Mouse (Mus musculus): ENCODE measurements around the gene Sdhaf1.
A peak's percentile ranks its signal among the peaks of the same experiment; 100 is the strongest.

Sdhaf1 gene

DNA sequence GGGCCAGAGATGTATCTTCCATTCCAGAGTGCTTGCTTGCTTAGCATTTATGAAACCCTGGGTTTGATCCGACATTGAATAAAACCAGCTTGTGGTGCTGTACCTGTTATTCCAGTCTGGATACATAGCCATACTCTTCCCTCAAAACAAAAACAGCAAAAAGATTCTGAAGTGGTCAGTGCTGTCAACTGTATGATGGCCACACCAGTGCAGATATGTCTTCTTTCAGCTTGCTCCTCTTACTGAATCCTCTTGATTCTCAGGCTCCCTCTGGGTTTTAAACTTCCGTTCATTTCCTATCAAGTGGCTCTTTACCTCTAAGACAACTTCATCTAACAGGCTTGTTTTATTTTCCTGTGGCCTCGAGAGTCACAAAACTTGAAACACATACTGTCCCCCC lies at the start of gene Sdhaf1:
TSS of gene Sdhaf1 (minus strand) at position 101 of the 400 bp plus-strand sequence.
- DNase-seq, result no peak

GRCm38 (mm10) chr7:30367466-30367865 lies 43.8 kb upstream of the Sdhaf1 start:
- peak; percentile 1 for DNase-seq

DNA sequence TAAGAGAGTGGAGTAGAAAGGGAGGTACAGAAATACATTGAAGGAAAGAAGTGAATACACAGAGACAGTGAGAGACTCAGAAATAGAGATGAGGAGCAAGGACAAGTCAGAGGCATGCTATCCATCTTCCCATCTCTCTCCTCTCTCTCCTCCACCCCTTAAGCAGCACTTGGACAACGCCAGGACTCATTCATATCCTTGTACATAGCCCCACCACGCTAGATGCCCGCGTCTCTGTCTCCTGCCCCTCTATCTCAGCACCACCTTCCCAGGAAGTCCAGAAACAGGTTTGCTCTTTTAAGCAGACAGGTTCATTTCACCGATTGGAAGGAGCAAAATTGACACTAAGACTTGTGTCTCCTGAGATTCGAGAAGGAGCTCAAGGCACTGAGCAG lies 39.6 kb upstream of the Sdhaf1 start:
- DNase-seq, result peak; percentile 25

DNA sequence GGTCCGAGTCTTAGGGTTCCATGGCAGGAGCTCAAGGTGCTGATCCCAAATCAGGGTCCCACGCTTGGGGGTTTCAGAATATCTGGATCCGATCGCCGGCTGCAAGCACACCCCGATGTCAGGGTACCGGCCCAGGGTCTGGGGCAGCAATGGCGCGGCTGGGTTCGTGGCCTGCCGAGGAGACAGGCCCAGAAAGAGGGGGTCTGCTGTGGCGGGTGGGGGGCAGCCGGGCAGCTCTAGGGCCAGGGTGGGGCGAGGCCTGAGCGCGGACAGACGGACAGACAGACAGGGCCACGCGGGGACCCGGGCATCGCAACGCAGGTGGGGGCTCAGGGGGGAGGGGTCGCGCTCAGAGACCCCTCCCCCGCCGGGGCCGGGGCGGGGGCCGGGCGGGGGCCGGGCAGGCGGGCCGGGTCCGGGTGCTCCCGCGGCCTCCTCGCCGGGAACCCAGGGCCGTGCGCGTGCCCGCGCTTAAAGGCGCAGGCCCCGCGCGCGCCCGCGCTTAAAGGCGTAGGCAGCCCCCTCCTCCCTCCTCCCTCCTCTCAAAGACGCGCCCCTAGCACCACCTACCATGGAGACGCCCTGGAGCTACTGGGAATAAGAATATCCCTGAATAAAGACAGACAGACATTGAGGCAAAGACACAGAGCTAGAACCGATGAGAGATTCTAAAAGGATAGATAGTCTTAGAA lies 39.1 kb upstream of the Sdhaf1 start, which contains the start of gene Lrfn3:
TSS of gene Lrfn3 (minus strand) at position 121 of the 692 bp plus-strand sequence.
- DNase-seq, result peak; percentile 76

- DNase-seq, result no peak
These were observed 36.3 kb upstream of the Sdhaf1 start for GRCm38 (mm10) chr7:30360028-30360427.

DNA sequence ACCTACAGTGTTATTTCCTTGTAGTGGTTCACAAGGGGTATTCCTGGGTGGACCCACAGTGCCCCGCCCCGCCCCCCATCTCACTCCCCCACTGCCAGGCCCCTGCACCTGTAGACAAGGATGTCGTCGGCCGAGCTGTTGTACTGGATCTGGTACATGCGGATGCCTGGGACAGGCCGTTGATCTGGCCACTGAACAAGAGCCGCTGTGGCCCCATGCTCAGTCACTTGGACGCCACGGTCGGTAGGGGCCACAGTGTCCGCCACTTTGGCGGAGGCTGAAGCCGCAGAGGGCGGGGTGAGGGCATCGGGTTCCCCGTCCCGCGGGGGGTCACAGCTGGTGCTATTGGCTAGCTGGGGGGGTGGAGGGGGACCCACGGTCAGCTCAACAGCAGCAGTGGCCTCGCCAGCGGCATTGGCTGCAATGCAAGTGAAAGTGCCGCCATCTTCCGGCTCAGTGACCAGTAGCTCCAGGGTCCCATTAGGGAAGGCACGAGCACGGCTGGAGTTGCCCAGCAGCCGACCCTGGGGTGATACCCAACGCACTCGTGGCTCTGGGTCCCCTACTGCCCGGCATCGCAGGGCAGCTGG lies 35.7 kb upstream of the Sdhaf1 start:
- no peak for DNase-seq

DNA sequence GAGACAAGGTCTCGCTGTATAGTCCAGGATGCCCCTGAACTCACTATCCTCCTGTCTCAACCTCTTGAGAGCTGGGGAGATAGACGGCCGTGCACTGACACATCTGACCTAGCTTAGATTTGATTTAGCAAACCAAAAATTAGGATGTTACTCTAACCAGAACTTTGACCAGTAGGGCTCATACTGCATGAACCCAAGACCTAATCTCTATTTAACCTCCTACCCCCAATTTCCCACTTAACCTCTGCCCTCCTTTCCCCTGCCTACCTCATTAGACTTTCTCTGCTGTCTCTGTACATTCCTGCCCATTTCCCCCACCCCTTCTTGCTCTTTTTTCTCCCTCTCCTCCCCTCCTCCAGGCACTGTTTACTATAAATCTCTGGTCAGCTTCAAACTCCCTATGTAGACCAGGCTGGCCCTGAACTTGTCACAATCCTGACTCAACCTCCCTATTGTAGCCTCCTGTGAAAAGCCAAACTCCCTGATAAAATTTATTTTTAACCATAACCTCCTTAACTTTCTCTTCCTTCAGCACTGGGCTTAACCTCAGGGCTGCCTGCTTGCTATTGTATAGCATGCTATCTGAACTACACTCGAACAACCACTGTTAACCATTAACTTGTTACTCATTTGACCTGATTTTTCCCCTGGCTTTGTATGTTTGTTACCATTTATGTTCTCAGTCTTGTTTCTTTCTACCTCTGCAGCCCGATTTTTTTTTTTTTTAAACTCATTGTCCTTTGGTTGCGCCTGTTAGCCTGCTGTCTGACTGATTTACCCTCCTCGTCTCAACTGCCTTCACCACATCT lies 34.9 kb upstream of the Sdhaf1 start:
- peak; percentile 4 for DNase-seq

DNA sequence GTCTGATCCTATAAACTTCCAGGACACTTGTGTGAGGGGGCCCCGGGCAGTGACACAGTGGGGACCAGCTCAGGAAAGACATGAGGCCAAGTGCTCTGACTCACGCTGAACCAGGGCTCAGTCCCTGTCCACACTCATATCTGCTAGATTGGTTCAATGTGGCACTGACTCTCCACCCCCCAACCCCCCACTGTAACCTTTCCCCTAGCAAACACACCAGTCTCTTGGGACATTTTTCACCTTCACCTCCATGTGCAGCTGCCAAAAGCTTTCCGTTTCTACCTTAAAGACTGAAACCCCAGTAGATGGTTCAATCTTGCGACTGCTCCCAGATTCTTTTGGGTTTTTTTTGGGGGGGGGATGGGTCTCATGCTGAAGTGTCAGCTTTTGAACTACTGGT lies 30.4 kb upstream of the Sdhaf1 start:
- DNase-seq, result no peak

- peak; percentile 69 for DNase-seq
These were observed 29.7 kb upstream of the Sdhaf1 start for GRCm38 (mm10) chr7:30353279-30353822.

GRCm38 (mm10) chr7:30347828-30348227 lies 24.1 kb upstream of the Sdhaf1 start:
- DNase-seq, result peak; percentile 84

DNA sequence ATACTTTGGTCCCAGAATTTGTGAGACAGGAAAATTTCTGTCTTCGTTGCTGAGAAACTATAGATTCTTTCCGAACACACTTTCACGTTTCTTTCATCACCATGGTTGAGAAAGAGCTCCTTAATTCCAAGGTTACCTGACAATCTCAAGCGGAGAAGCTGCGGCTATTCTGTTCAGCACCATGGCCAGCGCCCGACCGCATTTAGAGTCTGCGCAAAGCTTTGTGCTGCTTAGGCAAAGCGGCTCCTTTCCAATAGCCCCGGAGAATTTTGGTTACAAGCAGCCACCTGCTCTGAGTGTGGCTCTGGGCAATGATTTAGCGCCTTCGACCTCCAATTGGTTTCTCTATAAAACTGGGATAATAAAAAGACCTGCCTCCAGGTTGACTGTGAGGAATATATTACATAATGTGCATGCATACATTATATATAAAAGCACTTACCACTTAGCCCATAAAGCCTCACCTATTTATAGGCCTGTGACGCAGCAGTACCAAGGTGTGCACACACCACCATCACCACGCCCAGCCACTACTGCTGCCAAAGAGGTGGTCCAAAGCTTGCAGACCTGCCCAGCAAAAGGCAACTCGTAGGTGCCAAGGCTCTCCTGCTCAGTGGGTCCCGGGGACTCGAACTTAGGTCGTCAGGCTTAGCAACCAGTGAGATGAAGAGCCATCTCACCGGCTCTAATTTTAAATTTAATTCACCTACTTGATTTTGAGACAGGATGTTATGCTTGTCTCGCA lies 23.1 kb upstream of the Sdhaf1 start:
- no peak for DNase-seq

GRCm38 (mm10) chr7:30339432-30340109 lies 15.9 kb upstream of the Sdhaf1 start:
- DNase-seq, result peak; percentile 80

DNA sequence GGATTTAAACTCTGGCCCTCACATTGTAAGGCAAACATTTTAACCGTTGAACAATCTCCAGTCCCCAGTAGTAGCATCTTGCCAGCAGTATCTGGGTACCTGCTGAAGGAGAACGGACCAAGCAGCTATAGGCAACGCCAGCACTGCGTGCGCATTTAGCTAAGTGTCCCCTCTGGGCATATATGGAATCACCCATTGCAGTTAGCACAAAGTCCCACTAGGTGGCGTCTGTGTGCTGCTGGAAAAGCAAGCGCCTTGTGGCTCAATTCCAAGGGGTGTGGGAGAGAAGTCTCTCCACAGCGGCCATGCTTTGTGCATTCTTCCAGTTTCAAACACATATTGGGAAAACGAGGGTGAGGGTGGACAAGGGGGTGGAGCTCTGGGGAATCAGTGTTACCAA lies 12.7 kb upstream of the Sdhaf1 start:
- DNase-seq, result peak; percentile 89

DNA sequence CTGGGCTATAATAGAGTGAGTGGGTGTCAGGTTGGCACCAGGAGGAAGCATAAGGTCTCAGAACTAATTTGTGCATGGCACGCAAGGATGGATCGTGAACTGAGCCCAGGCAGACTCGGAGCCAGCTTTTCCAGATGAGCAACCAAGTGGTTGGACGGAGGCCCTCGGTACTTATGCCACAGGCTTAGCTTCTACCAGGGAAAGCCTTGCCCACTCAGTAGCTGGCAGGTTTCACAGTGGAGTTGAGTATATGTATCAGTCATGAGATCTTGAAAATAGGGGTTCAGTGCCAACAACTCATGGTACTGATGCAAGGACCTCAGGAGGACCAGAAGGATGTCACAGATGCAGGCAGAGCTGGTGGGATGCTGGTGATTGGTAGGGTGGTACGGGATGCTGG lies 12.0 kb upstream of the Sdhaf1 start:
- DNase-seq, result no peak

DNA sequence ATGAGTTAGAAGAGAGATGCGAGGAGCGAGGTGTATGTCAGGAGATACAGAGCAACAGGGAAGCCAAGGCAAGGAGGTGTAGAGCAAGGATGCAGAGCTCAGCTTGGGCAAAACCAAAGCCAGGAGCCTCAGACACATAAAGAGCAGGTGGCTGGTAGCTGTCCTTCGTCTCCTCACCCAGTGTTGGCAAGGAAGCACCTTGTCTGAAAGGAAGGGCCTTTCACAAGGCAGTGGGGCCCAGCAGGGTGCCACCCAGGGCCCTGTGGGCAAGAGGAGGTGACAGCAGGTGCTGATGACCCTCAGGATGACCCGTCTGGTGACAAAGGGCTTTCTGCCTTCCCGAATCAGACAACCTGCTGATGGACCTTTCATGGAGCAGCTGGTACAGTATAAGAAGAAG lies 10.9 kb upstream of the Sdhaf1 start:
- DNase-seq, result peak; percentile 75

- peak; percentile 91 for DNase-seq
These were observed 9.7 kb upstream of the Sdhaf1 start for GRCm38 (mm10) chr7:30333436-30333835.

- DNase-seq, result peak; percentile 53
These were observed 9.0 kb upstream of the Sdhaf1 start for GRCm38 (mm10) chr7:30332622-30333259.

DNA sequence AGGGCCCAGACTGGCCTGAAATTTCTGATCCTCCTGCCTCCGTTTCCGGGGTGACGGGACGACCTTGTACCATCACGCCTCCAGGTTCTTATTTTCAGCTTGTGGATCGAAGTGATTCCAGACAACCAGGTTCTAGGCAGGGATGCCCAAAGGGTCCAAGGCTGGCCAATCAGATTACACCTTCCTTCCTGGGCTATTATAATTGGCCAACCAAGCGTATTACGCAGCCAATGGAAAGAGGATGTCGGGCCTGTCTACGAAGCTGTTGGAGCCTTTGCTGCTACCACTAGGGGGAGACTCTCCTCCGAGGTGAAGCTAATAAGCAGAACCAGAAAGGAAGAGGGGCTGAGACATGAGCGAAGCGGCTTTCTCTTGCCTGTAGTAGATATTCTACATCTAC lies 8.2 kb upstream of the Sdhaf1 start:
- peak; percentile 96 for DNase-seq

GRCm38 (mm10) chr7:30328379-30328778 lies 4.7 kb upstream of the Sdhaf1 start:
- DNase-seq, result peak; percentile 57

- DNase-seq, result peak; percentile 99
These were observed 3.4 kb upstream of the Sdhaf1 start for GRCm38 (mm10) chr7:30327140-30327539.

DNA sequence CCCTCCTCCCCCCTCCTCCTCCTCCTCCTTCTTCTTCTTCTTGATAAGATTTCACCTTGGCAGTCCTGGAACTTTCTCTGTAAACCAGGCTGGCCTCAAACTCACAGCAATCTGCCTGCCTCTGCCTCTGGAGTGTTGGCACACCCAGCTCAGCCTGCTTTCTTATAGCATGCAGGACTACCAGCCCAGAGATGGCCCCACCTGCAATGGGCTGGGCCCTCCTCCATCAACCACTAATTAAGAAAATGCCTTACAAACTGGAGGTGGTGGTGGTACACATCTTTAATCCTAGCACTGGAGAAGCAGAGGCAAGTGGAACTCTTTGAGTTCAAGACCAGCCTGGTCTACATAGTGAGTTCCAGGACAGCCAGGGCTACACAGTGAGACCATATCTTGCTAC lies 2.7 kb upstream of the Sdhaf1 start:
- peak; percentile 54 for DNase-seq

GRCm38 (mm10) chr7:30325364-30325763 lies 1.7 kb upstream of the Sdhaf1 start:
- DNase-seq, result peak; percentile 63

Measured in cerebellum, adult 11-12 months (tissue).